Mouse (Mus musculus): ENCODE data around the gene Pex10. TPM values are rescaled to one million over a fixed set of nuclear protein-coding genes. Genes with fewer than 3 reads are reported as not detected.

The Pex10 gene
- polyA plus RNA-seq, 1 experiment from 2014 or later: 9.4 TPM

DNA sequence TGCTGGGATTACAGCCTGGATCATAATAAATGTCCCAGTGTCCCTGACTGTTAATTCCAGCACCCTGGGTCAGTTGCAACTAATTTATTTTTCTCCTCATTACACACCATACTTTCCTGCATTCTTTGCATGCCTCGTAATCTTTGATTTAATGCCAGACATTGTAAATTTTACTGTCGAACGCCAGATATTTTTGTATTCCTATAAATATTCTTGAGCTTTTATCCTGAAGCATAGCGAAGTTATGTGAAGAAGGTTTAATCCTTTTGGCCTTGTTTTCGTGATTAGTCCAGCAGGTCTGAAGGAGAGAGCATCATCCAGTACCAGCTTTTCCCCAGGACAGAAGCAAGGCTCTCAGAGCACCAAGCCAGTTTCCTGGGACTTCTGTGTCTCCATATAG lies 42.7 kb downstream of the Pex10 start:
- no peaks in the 10 kb centered on the region for H3K27me3 ChIP-seq (ENCODE audit: insufficient read depth, low read length)
- no peak for TF ChIP-seq CTCF (IDR thresholded peaks at IDR 0.05; ENCODE audit: low read depth)
- H3K4me2 ChIP-seq: no peak overlapping the region
- H3K27ac ChIP-seq (ENCODE audit: low read depth): peak overlapping the region; percentile 54; the same call in 1 of the 2 replicates
- no peaks in the 10 kb centered on the region for H3K4me1 ChIP-seq (ENCODE audit: insufficient read depth)
- H3K4me3 ChIP-seq (ENCODE audit: low read depth, low read length): no peak overlapping the region
- WGBS: 41% methylated on average over 5 of the region's 5 CpGs
- DNase-seq (no peak), ATAC-seq (ENCODE audit: insufficient read depth) (no peak)
- H3K9me3 ChIP-seq (ENCODE audit: low read depth, low read length): no peaks in the 10 kb centered on the region
- no peaks in the 10 kb centered on the region for H3K36me3 ChIP-seq (ENCODE audit: insufficient read depth)
- H3K9ac ChIP-seq: no peak overlapping the region

DNA sequence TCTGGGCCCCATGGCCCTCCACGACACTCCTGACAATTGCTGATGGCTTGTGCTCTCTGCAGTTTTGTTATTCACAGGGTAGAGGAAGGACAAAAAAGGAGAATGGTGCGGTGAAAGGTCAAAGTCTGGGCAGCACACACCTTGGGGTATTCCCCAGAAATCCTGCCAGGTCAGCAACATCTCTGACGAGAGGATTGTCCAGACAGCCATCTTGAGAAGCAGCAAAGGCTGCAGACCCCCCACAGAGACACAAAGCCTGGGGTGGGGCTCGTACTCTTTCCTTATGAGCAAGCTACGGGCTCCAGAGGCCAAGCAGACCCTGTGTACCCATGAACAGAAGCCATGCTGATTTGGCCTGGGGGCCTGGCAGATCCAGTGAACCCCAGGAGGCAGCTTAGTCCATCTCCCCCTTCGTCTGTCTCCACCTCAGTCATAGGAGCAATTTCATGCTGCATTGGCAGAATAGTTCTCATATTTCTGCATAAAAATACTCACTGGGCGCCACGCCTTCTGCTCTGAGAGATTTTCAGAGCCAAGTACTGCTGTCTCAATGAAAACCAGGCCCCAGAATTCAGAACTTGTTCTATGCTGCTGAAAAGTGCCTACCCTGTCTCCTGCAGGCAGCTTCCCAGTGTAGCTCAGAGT lies 47.1 kb downstream of the Pex10 start:
- Histone ChIP-seq H3K36me3 (ENCODE audit: insufficient read depth) (no peaks in the 10 kb centered on the region), H3K4me2 (no peak overlapping the region), H3K4me3 (ENCODE audit: low read depth, low read length) (no peak overlapping the region), H3K27ac (ENCODE audit: low read depth) (peak overlapping the region; percentile 34; the same call in 1 of the 2 replicates), H3K9ac (no peak overlapping the region), H3K27me3 (ENCODE audit: insufficient read depth, low read length) (no peaks in the 10 kb centered on the region), H3K4me1 (ENCODE audit: insufficient read depth) (no peaks in the 10 kb centered on the region), H3K9me3 (ENCODE audit: low read depth, low read length) (peaks cover 4% of the 10 kb centered on the region; the same call in 1 of the 2 replicates)
- 55% methylated on average over 8 of the region's 8 CpGs for WGBS
- no peak for ATAC-seq (ENCODE audit: insufficient read depth)
- DNase-seq: peak; percentile 39
- TF ChIP-seq CTCF (IDR thresholded peaks at IDR 0.05; ENCODE audit: low read depth): no peak

DNA sequence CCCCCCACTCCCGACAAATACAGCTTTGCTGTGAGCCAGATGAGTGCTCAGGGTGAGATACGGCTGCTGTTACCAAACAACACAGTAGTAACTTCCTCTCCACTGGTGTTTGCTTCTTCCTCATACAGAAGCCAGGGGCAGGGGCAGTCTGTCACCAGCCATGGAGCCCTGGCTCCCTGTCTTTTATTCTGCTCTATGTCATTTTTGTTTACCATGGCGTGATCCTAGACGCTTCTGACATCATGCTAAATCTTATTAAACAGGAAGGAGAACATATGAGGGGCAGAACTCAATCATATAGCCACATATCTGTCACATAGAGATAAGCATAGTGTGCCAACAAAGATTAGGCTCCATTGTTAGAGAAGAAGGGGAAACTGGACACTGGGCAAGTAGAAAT lies 49.8 kb downstream of the Pex10 start:
- H3K4me2 ChIP-seq: no peak overlapping the region
- no peaks in the 10 kb centered on the region for H3K4me1 ChIP-seq (ENCODE audit: insufficient read depth)
- TF ChIP-seq CTCF (IDR thresholded peaks at IDR 0.05; ENCODE audit: low read depth): no peak
- DNase-seq (no peak), ATAC-seq (ENCODE audit: insufficient read depth) (no peak)
- H3K36me3 ChIP-seq (ENCODE audit: insufficient read depth): no peaks in the 10 kb centered on the region
- no peaks in the 10 kb centered on the region for H3K27me3 ChIP-seq (ENCODE audit: insufficient read depth, low read length)
- no peak overlapping the region for H3K9ac ChIP-seq
- H3K27ac ChIP-seq (ENCODE audit: low read depth): no peak overlapping the region
- H3K9me3 ChIP-seq (ENCODE audit: low read depth, low read length): peaks cover 4% of the 10 kb centered on the region; the same call in 1 of the 2 replicates
- WGBS: 67% methylated on average over 4 of the region's 4 CpGs
- no peak overlapping the region for H3K4me3 ChIP-seq (ENCODE audit: low read depth, low read length)

DNA sequence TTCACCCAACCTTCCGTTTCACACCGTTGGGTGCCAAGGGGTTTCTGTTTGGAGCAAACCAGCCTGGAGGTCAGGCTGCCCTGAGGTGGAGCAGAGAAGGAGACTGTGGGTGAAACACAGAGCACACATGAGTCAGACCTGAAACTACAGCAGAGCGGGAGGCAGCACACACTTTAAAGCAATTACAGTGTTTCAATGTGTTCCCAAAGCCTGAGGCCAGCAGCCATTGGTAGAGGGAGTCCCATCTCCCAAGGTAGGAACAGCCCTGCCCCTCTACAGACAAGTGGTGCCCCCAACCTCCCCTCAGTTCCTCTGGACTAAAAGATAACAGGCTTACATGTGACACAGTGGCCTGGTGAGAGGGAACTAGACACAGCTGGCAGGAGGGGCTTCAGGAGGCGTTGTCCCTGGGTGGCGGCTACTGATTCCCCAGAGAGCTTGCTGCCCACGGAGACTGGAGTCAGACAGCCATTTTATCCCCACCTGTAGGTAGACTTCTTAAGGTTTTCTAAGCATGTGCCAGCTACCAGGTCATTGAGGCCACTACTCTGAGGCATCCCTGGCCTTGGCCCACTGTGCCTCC lies 50.7 kb downstream of the Pex10 start:
- no peak for TF ChIP-seq CTCF (IDR thresholded peaks at IDR 0.05; ENCODE audit: low read depth)
- Histone ChIP-seq H3K4me1 (ENCODE audit: insufficient read depth) (peaks cover 6% of the 10 kb centered on the region), H3K9me3 (ENCODE audit: low read depth, low read length) (peaks cover 4% of the 10 kb centered on the region; the same call in 1 of the 2 replicates), H3K27me3 (ENCODE audit: insufficient read depth, low read length) (no peaks in the 10 kb centered on the region), H3K4me3 (ENCODE audit: low read depth, low read length) (no peak overlapping the region), H3K27ac (ENCODE audit: low read depth) (no peak overlapping the region), H3K4me2 (no peak overlapping the region), H3K36me3 (ENCODE audit: insufficient read depth) (no peaks in the 10 kb centered on the region), H3K9ac (no peak overlapping the region)
- ATAC-seq (ENCODE audit: insufficient read depth) (no peak), DNase-seq (no peak)
- 81% methylated on average over 6 of the region's 6 CpGs for WGBS

DNA sequence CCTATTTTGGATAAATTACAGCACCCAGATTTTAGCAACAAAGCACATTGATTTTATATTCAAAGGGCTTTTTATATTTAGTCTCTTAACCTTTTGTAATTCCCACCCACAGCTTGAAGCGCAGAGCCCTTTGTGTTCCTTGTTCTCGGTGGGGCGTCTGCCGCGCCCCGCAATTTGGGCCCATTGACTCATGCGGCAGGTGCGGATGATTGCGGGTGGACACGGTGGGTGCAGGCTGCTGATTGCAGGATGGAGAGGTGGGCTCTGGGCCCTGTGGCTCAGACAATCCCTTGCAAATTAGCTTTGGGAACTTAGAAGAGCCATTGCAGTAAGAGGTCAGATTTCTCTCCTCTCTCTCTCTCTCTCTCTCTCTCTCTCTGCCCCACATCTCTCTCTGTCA lies 51.5 kb downstream of the Pex10 start:
- Histone ChIP-seq H3K9ac (no peak overlapping the region), H3K4me3 (ENCODE audit: low read depth, low read length) (no peak overlapping the region), H3K27me3 (ENCODE audit: insufficient read depth, low read length) (no peaks in the 10 kb centered on the region), H3K9me3 (ENCODE audit: low read depth, low read length) (peaks cover 4% of the 10 kb centered on the region; the same call in 1 of the 2 replicates), H3K4me2 (no peak overlapping the region), H3K27ac (ENCODE audit: low read depth) (no peak overlapping the region), H3K4me1 (ENCODE audit: insufficient read depth) (peaks cover 14% of the 10 kb centered on the region), H3K36me3 (ENCODE audit: insufficient read depth) (no peaks in the 10 kb centered on the region)
- TF ChIP-seq CTCF (IDR thresholded peaks at IDR 0.05; ENCODE audit: low read depth): no peak
- no peak for ATAC-seq (ENCODE audit: insufficient read depth)
- no peak for DNase-seq
- WGBS: 92% methylated on average over 10 of the region's 10 CpGs

DNA sequence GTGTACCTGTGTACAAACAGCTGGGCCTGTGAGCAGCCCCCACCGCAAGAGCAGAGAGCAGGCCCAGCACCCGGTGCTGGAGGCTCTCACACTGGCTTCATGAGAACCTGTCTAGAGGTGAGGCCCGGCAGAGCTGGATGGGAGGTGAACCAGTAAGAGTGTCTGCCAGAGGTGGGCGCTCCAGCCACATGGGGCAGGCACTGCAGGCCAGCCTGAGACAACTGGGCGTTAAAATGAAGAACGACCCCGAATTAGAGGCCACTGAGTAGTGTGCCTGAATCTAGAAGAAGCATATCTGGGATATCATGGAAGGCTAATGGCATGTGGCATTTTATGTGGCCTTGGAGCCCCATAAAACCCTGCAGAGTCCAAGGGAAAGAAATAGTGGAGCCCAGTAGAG lies 53.2 kb downstream of the Pex10 start:
- Histone ChIP-seq H3K4me1 (ENCODE audit: insufficient read depth) (peaks cover 14% of the 10 kb centered on the region), H3K4me3 (ENCODE audit: low read depth, low read length) (no peak overlapping the region), H3K9me3 (ENCODE audit: low read depth, low read length) (peaks cover 4% of the 10 kb centered on the region; the same call in 1 of the 2 replicates), H3K36me3 (ENCODE audit: insufficient read depth) (no peaks in the 10 kb centered on the region), H3K27ac (ENCODE audit: low read depth) (peak overlapping the region; percentile 46), H3K9ac (no peak overlapping the region), H3K27me3 (ENCODE audit: insufficient read depth, low read length) (no peaks in the 10 kb centered on the region), H3K4me2 (no peak overlapping the region)
- ATAC-seq (ENCODE audit: insufficient read depth): no peak
- TF ChIP-seq CTCF (IDR thresholded peaks at IDR 0.05; ENCODE audit: low read depth): no peak
- WGBS: 85% methylated on average over 7 of the region's 7 CpGs
- DNase-seq: no peak

DNA sequence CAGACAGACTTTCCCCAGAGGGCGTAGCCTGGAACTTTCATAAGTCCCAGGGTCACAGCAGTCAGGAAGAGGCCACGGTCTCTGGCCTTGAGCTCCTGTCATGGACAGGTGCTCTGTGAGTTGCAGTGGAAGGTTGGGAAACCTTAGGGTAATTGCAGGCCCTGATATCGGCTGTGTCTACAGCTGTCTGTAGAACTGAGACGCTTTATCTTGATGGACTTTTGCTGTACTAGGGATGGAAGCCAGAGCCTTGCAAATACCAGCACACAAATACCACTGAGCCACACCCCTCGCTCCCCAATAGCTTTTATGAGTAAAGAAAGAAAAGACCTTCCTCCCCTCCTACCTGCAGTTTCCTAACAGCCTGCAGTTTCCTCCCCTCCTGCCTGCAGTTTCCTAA lies 53.8 kb downstream of the Pex10 start:
- Histone ChIP-seq H3K4me3 (ENCODE audit: low read depth, low read length) (no peak overlapping the region), H3K36me3 (ENCODE audit: insufficient read depth) (no peaks in the 10 kb centered on the region), H3K9ac (no peak overlapping the region), H3K4me2 (no peak overlapping the region), H3K4me1 (ENCODE audit: insufficient read depth) (peaks cover 18% of the 10 kb centered on the region), H3K27ac (ENCODE audit: low read depth) (peak overlapping the region; percentile 46), H3K27me3 (ENCODE audit: insufficient read depth, low read length) (no peaks in the 10 kb centered on the region), H3K9me3 (ENCODE audit: low read depth, low read length) (peaks cover 4% of the 10 kb centered on the region; the same call in 1 of the 2 replicates)
- TF ChIP-seq CTCF (IDR thresholded peaks at IDR 0.05; ENCODE audit: low read depth): no peak
- no peak for ATAC-seq (ENCODE audit: insufficient read depth)
- DNase-seq: no peak
- WGBS: 58% methylated on average over 5 of the region's 5 CpGs

All from lung, embryonic 14.5 days (tissue).